Mouse (Mus musculus): Measurements from ENCODE around the gene Mogs.

Gene Mogs

GRCm38 (mm10) chr6:83092416-83093127 is 22.7 kb upstream of the Mogs start:
- no peak for DNase-seq (ENCODE audit: low read depth, low spot score)

- DNase-seq (ENCODE audit: low read depth, low spot score): no peak
These were observed 19.3 kb upstream of the Mogs start for GRCm38 (mm10) chr6:83095968-83096367.

- no peak for DNase-seq (ENCODE audit: low read depth, low spot score)
These were observed 16.9 kb upstream of the Mogs start for GRCm38 (mm10) chr6:83098411-83098810.

GRCm38 (mm10) chr6:83101316-83101687 is 14.0 kb upstream of the Mogs start, which contains the start of the genes Ccdc142 and Gm42688:
TSS of gene Ccdc142 (plus strand) at chr6:83101601.
TSS of gene Gm42688 (plus strand) at chr6:83101617.
- DNase-seq (ENCODE audit: low read depth, low spot score): peak; percentile 94

- DNase-seq (ENCODE audit: low read depth, low spot score): peak; percentile 76
These were observed 13.4 kb upstream of the Mogs start for GRCm38 (mm10) chr6:83101688-83102556.

- no peak for DNase-seq (ENCODE audit: low read depth, low spot score)
These were observed 12.1 kb upstream of the Mogs start for GRCm38 (mm10) chr6:83103130-83103650.

- DNase-seq (ENCODE audit: low read depth, low spot score): no peak
These were observed 11.1 kb upstream of the Mogs start for GRCm38 (mm10) chr6:83104158-83104557.

GRCm38 (mm10) chr6:83107566-83108400 is 7.5 kb upstream of the Mogs start:
- peak; percentile 92 for DNase-seq (ENCODE audit: low read depth, low spot score)

- DNase-seq (ENCODE audit: low read depth, low spot score): peak; percentile 76
These were observed 6.3 kb upstream of the Mogs start, which contains the start of gene Mrpl53 for GRCm38 (mm10) chr6:83108762-83109668. TSS of gene Mrpl53 (plus strand) at chr6:83109040.

GRCm38 (mm10) chr6:83111510-83112136 is 3.7 kb upstream of the Mogs start:
- no peak for DNase-seq (ENCODE audit: low read depth, low spot score)

GRCm38 (mm10) chr6:83115682-83116372 is 531 bp downstream of the Mogs start:
- DNase-seq (ENCODE audit: low read depth, low spot score): no peak

GRCm38 (mm10) chr6:83116373-83117164 is 1.3 kb downstream of the Mogs start:
- no peak for DNase-seq (ENCODE audit: low read depth, low spot score)

GRCm38 (mm10) chr6:83117165-83117438 is 1.8 kb downstream of the Mogs start:
- no peak for DNase-seq (ENCODE audit: low read depth, low spot score)

GRCm38 (mm10) chr6:83117616-83118015 is 2.3 kb downstream of the Mogs start:
- DNase-seq (ENCODE audit: low read depth, low spot score): no peak

GRCm38 (mm10) chr6:83118369-83118768 is 3.1 kb downstream of the Mogs start:
- DNase-seq (ENCODE audit: low read depth, low spot score): no peak

GRCm38 (mm10) chr6:83118825-83119733 is 3.8 kb downstream of the Mogs start:
- no peak for DNase-seq (ENCODE audit: low read depth, low spot score)

- no peak for DNase-seq (ENCODE audit: low read depth, low spot score)
These were observed 4.4 kb downstream of the Mogs start for GRCm38 (mm10) chr6:83119734-83120051.
